Mouse (Mus musculus) bone marrow macrophage, adult 2 months (primary cell): ENCODE data around the gene Tas1r1.

Experiments used
- CTCF ChIP-seq: IDR thresholded peaks from 2 replicates; pipeline ENCODE4 v1.5.1; 2012; ENCODE audit warnings: low read depth, mild to moderate bottlenecking, low read length, moderate library complexity
- POLR2A ChIP-seq: IDR thresholded peaks from 2 replicates; pipeline ENCODE4 v1.6.1; 2012; ENCODE audit warnings: mild to moderate bottlenecking, low read depth, low read length, borderline replicate concordance

GRCm38 (mm10) chr4:152079931-152080330 is 41.6 kb upstream of the Tas1r1 start:
- TF ChIP-seq CTCF: no peak
- TF ChIP-seq POLR2A: no peak
